Mouse (Mus musculus): Measurements from ENCODE around the gene Ccnc.

Ccnc gene

DNA sequence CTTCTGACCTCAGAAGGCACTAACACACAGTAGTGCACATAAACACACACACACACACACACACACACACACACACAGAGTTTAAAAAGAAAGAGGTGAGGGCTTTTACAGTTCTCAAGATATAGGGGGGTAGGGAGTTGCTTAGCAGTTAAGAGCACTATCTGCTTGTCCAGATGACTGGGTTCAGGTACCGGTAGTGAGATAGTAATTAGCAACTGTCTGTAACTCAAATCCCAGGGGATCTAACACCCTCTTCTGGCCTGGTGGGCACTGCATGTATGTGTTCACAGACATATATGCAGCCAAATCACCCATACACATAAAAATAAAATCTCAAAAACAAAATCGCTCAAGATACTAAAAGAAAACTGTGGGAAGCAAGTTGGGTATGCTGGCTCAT, 74.1 kb downstream of the Ccnc start:
- no peak for DNase-seq (ENCODE audit: low spot score in 2 of 2)

DNA sequence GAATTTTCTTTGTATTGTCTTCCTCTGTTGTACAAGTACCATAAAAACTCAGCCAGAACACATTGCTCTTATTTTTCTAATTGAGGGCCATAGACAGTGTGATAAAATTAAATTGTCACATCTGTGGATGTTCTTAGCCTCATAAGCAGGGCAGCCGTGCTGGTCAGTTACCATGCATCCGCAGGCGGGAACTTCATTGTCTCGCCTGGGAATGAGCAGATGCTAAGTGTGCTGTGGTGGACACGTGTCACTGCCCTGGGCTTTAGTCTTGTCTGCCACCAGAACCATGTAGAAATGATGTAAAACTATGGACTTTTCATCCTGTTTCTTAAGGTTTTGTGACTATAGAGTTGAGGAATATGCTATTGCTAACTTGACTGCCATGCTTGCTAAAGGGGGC, 79.7 kb downstream of the Ccnc start:
- DNase-seq (ENCODE audit: low spot score in 2 of 2): no peak

Data from cerebellum, postnatal 4 days (tissue).